In genomic region chr8:54991840-54992609, GRCm38 (mm10) we compare ENCODE assay signal across 13 mouse cellular contexts. TPM values are rescaled to one million over a fixed set of nuclear protein-coding genes. Genes with fewer than 3 reads are reported as not detected.
DNase-seq lines count a peak whose midpoint lies in the region; ATAC-seq lines count a peak whose summit lies in the region.
"Had no signal": no experiment of that assay in that cellular context is flagged by ENCODE, and none has a peak within 500 bp of the region (broad histone marks: within the 10 kb centered on the region; RNA-seq: fewer than 3 reads in every experiment).

No protein-coding gene starts in this region.

- no peak for DNase-seq in forebrain, embryonic 11.5 days (ENCODE audit: low spot score)
- peak; percentile 91 for DNase-seq in brain, adult 2 months (ENCODE audit: low read depth, low spot score)
- peak; percentile 49 to 74 for DNase-seq in cerebellum, postnatal 25 days
- DNase-seq in midbrain, embryonic 14.5 days = peak; percentile 57
- no peak for DNase-seq in spleen, postnatal 10 days (ENCODE audit: low spot score in 2 of 2)
- DNase-seq in adrenal gland, adult 8-10 months = no peak
- no peak for DNase-seq in heart, adult 18-20 months
- DNase-seq: heart, postnatal 4 days; thymus, postnatal 14 days had no signal

- peaks cover 12% of the 10 kb centered on the region for H3K4me1 ChIP-seq in forebrain, embryonic 12.5 days
- no peaks in the 10 kb centered on the region for H3K4me1 ChIP-seq in forebrain, embryonic 11.5 days (replicated peaks; ENCODE audit: control insufficient read depth, insufficient read depth, low read length)
- peaks cover 11% of the 10 kb centered on the region for H3K4me1 ChIP-seq in midbrain, embryonic 14.5 days (ENCODE audit: control insufficient read depth, insufficient read depth, low read length)
- H3K4me1 ChIP-seq: limb, embryonic 10.5 days had no signal

- no peak overlapping the region for H3K4me3 ChIP-seq in forebrain, embryonic 12.5 days (replicated peaks)
- no peak overlapping the region for H3K4me3 ChIP-seq in forebrain, embryonic 11.5 days (ENCODE audit: low read depth, low read length)
- H3K4me3 ChIP-seq in midbrain, embryonic 14.5 days (replicated peaks; ENCODE audit: low read depth, low read length) = no peak overlapping the region
- H3K4me3 ChIP-seq: limb, embryonic 10.5 days had no signal

- H3K9me3 ChIP-seq in forebrain, embryonic 12.5 days = no peaks in the 10 kb centered on the region
- no peaks in the 10 kb centered on the region for H3K9me3 ChIP-seq in forebrain, embryonic 11.5 days (ENCODE audit: control insufficient read depth, low read length)
- H3K9me3 ChIP-seq in midbrain, embryonic 14.5 days (ENCODE audit: control insufficient read depth, low read length) = no peaks in the 10 kb centered on the region
- H3K9me3 ChIP-seq: limb, embryonic 10.5 days had no signal

- H3K27ac ChIP-seq in forebrain, embryonic 12.5 days = 0 out of 2 replicates have a peak overlapping the region, but pooled peaks have one; percentile 56
- no peak overlapping the region for H3K27ac ChIP-seq in forebrain, embryonic 11.5 days (ENCODE audit: low read depth, low read length)
- no peak overlapping the region; the same call in 1 of the 2 replicates for H3K27ac ChIP-seq in midbrain, embryonic 14.5 days (replicated peaks; ENCODE audit: low read depth, low read length)
- H3K27ac ChIP-seq: kidney, postnatal 0 days; limb, embryonic 10.5 days had no signal

- no peak overlapping the region for H3K9ac ChIP-seq in forebrain, embryonic 12.5 days
- H3K9ac ChIP-seq in forebrain, embryonic 11.5 days (ENCODE audit: low read length) = no peak overlapping the region
- H3K9ac ChIP-seq in midbrain, embryonic 14.5 days (replicated peaks; ENCODE audit: low read length) = no peak overlapping the region

- WGBS in forebrain, embryonic 12.5 days = 41% methylated on average over 3 of the region's 3 CpGs
- 70% methylated on average over 3 of the region's 3 CpGs for WGBS in forebrain, embryonic 11.5 days
- WGBS in midbrain, embryonic 14.5 days = 65% methylated on average over 3 of the region's 3 CpGs

- H3K27me3 ChIP-seq in forebrain, embryonic 12.5 days = no peaks in the 10 kb centered on the region
- H3K27me3 ChIP-seq in forebrain, embryonic 11.5 days (ENCODE audit: control insufficient read depth, insufficient read depth, low read length) = no peaks in the 10 kb centered on the region
- H3K27me3 ChIP-seq in midbrain, embryonic 14.5 days (ENCODE audit: control insufficient read depth, insufficient read depth, low read length) = no peaks in the 10 kb centered on the region

- H3K4me2 ChIP-seq in forebrain, embryonic 12.5 days = no peak overlapping the region
- no peak overlapping the region for H3K4me2 ChIP-seq in forebrain, embryonic 11.5 days (ENCODE audit: low read depth, low read length, severe bottlenecking)
- H3K4me2 ChIP-seq in midbrain, embryonic 14.5 days (ENCODE audit: low read length) = no peak overlapping the region

- peak; percentile 81 for ATAC-seq in forebrain, embryonic 12.5 days (ENCODE audit: low FRiP score)
- ATAC-seq in forebrain, embryonic 11.5 days (replicated peaks; ENCODE audit: low FRiP score) = no peak
- ATAC-seq in midbrain, embryonic 14.5 days (ENCODE audit: low FRiP score, low TSS enrichment) = peak; percentile 76; the same call in 1 of the 2 replicates

- H3K36me3 ChIP-seq in forebrain, embryonic 12.5 days (replicated peaks) = no peaks in the 10 kb centered on the region
- H3K36me3 ChIP-seq in forebrain, embryonic 11.5 days (ENCODE audit: control insufficient read depth, insufficient read depth, low read length) = no peaks in the 10 kb centered on the region
- H3K36me3 ChIP-seq in midbrain, embryonic 14.5 days (ENCODE audit: control insufficient read depth, insufficient read depth, low read length) = no peaks in the 10 kb centered on the region
- H3K36me3 ChIP-seq: limb, embryonic 10.5 days had no signal

RNA-seq across cellular contexts. Expression of gene Gpm6a, which starts 37.4 kb away (rescaled TPM):
- polyA plus RNA-seq in forebrain, embryonic 12.5 days (2016; fragmentation: Nextera tagmentation; extraction: Ambion mirVana) = 207 and 219 TPM in 2 replicates
- polyA plus RNA-seq in forebrain, embryonic 11.5 days (2014; fragmentation: Nextera tagmentation; extraction: Ambion mirVana) = 95.2 and 99.8 TPM in 2 replicates
- 570 and 651 TPM in 2 replicates for polyA plus RNA-seq in midbrain, embryonic 14.5 days (2014; fragmentation: Nextera tagmentation; extraction: Ambion mirVana)
- 1 to 10 TPM; 4.6 to 6.6 (median 5.3) TPM for total RNA-seq in adrenal gland, adult 8-10 months (2022)
- total RNA-seq in heart, adult 18-20 months (2021) = 10 to 100 TPM in 1 of 2 experiments, 1 to 10 TPM in 1; 8.2 to 13.0 TPM
- total RNA-seq: granulocyte monocyte progenitor cell, adult 5-6 weeks had no signal

Comparison
In these comparisons a context has a peak if more than half of its experiments do, and no peak if none do; other contexts are left out.
1. DNase-seq: peak in brain, adult 2 months (single experiment), cerebellum, postnatal 25 days (2 of 2) and midbrain, embryonic 14.5 days (single experiment); none in forebrain, embryonic 11.5 days (single experiment), spleen, postnatal 10 days (0 of 2), adrenal gland, adult 8-10 months (single experiment) and heart, adult 18-20 months (0 of 2).